Mouse (Mus musculus): Measurements from ENCODE around the gene Agxt. TPM values are rescaled to one million over a fixed set of nuclear protein-coding genes. Genes with fewer than 3 reads are reported as not detected.
A peak's percentile ranks its signal among the peaks of the same experiment; 100 is the strongest.

Gene Agxt
- polyA plus RNA-seq, 1 experiment from 2014 or later, result 0.59 TPM

GRCm38 (mm10) chr1:93158916-93159315 lies 23.9 kb downstream of the Agxt start:
- ATAC-seq, result no peak
- no peak overlapping the region for H3K9ac ChIP-seq
- no peak overlapping the region; the same call in 1 of the 2 replicates for H3K4me3 ChIP-seq (replicated peaks)
- H3K27ac ChIP-seq, result no peak overlapping the region
- no peaks in the 10 kb centered on the region for H3K36me3 ChIP-seq
- H3K4me2 ChIP-seq (replicated peaks), result peak overlapping the region; percentile 55
- no peaks in the 10 kb centered on the region for H3K9me3 ChIP-seq
- peaks cover 18% of the 10 kb centered on the region; the same call in 1 of the 2 replicates for H3K4me1 ChIP-seq (replicated peaks)
- 72% methylated on average over 8 of the region's 8 CpGs for WGBS
- no peaks in the 10 kb centered on the region for H3K27me3 ChIP-seq (replicated peaks)

GRCm38 (mm10) chr1:93159566-93160500 lies 24.8 kb downstream of the Agxt start:
- peak; percentile 55 for ATAC-seq
- Histone ChIP-seq H3K4me2 (replicated peaks) (peak overlapping the region; percentile 55), H3K9ac (peak overlapping the region; percentile 21; the same call in 1 of the 2 replicates)

GRCm38 (mm10) chr1:93160501-93161133 lies 25.6 kb downstream of the Agxt start, which contains the start of gene 2310007B03Rik:
Gene 2310007B03Rik, minus strand, starts transcription at chr1:93160948.
- peak within 1 kb of the TSS; percentile 55 for H3K4me2 ChIP-seq (replicated peaks)
- ATAC-seq, result peak; percentile 89
- H3K27ac ChIP-seq, result peak within 1 kb of the TSS; percentile 44
- H3K9ac ChIP-seq, result peak within 1 kb of the TSS; percentile 21; the same call in 1 of the 2 replicates
- H3K9me3 ChIP-seq, result no peaks in the 10 kb centered on the region
- H3K27me3 ChIP-seq (replicated peaks), result no peaks in the 10 kb centered on the region
- H3K4me3 ChIP-seq (replicated peaks), result peak within 1 kb of the TSS; percentile 9
- H3K36me3 ChIP-seq, result no peaks in the 10 kb centered on the region
- 41% methylated on average over 8 of the region's 8 CpGs for WGBS
- H3K4me1 ChIP-seq (replicated peaks), result peaks cover 18% of the 10 kb centered on the region; the same call in 1 of the 2 replicates

More at GRCm38 (mm10) chr1:93159566-93160500, 24.8 kb downstream of the Agxt start:
- Histone ChIP-seq H3K9me3 (no peaks in the 10 kb centered on the region), H3K27ac (peak overlapping the region; percentile 15), H3K27me3 (replicated peaks) (no peaks in the 10 kb centered on the region), H3K36me3 (no peaks in the 10 kb centered on the region), H3K4me1 (replicated peaks) (peaks cover 18% of the 10 kb centered on the region; the same call in 1 of the 2 replicates), H3K4me3 (replicated peaks) (peak overlapping the region; percentile 9)
- 70% methylated on average over 21 of the region's 21 CpGs for WGBS

GRCm38 (mm10) chr1:93161350-93161749 lies 26.3 kb downstream of the Agxt start:
- 0 out of 2 replicates have a peak overlapping the region, but pooled peaks have one; percentile 44 for H3K27ac ChIP-seq
- H3K4me1 ChIP-seq (replicated peaks), result peaks cover 18% of the 10 kb centered on the region; the same call in 1 of the 2 replicates
- no peaks in the 10 kb centered on the region for H3K9me3 ChIP-seq
- no peaks in the 10 kb centered on the region for H3K27me3 ChIP-seq (replicated peaks)
- peak overlapping the region; percentile 55 for H3K4me2 ChIP-seq (replicated peaks)
- H3K9ac ChIP-seq, result no peak overlapping the region
- no peaks in the 10 kb centered on the region for H3K36me3 ChIP-seq
- 76% methylated on average over 8 of the region's 8 CpGs for WGBS
- 0 out of 2 replicates have a peak, but pooled peaks have one; percentile 7 for ATAC-seq
- H3K4me3 ChIP-seq (replicated peaks), result no peak overlapping the region

GRCm38 (mm10) chr1:93161921-93162320 lies 26.9 kb downstream of the Agxt start:
- 67% methylated on average over 10 of the region's 10 CpGs for WGBS
- peaks cover 18% of the 10 kb centered on the region; the same call in 1 of the 2 replicates for H3K4me1 ChIP-seq (replicated peaks)
- no peak for ATAC-seq
- H3K4me3 ChIP-seq (replicated peaks), result no peak overlapping the region
- no peaks in the 10 kb centered on the region for H3K27me3 ChIP-seq (replicated peaks)
- no peaks in the 10 kb centered on the region for H3K36me3 ChIP-seq
- H3K9ac ChIP-seq, result no peak overlapping the region
- no peaks in the 10 kb centered on the region for H3K9me3 ChIP-seq
- no peak overlapping the region for H3K27ac ChIP-seq
- no peak overlapping the region for H3K4me2 ChIP-seq (replicated peaks)

GRCm38 (mm10) chr1:93162588-93162987 lies 27.5 kb downstream of the Agxt start:
- 85% methylated on average over 7 of the region's 7 CpGs for WGBS
- Histone ChIP-seq H3K4me1 (replicated peaks) (peaks cover 18% of the 10 kb centered on the region; the same call in 1 of the 2 replicates), H3K9me3 (no peaks in the 10 kb centered on the region), H3K9ac (no peak overlapping the region), H3K36me3 (no peaks in the 10 kb centered on the region), H3K27me3 (replicated peaks) (no peaks in the 10 kb centered on the region), H3K4me3 (replicated peaks) (no peak overlapping the region), H3K27ac (no peak overlapping the region), H3K4me2 (replicated peaks) (no peak overlapping the region)
- ATAC-seq, result no peak

- Histone ChIP-seq H3K27me3 (replicated peaks) (no peaks in the 10 kb centered on the region), H3K4me1 (replicated peaks) (0 out of 2 replicates have a peak, but pooled peaks cover 8% of the 10 kb centered on the region), H3K4me3 (replicated peaks) (no peak overlapping the region), H3K9ac (no peak overlapping the region), H3K9me3 (no peaks in the 10 kb centered on the region), H3K4me2 (replicated peaks) (no peak overlapping the region), H3K27ac (no peak overlapping the region), H3K36me3 (no peaks in the 10 kb centered on the region)
- WGBS, result 73% methylated on average over 9 of the region's 9 CpGs
- ATAC-seq, result no peak
Measured at GRCm38 (mm10) chr1:93165447-93165846, 30.4 kb downstream of the Agxt start.

- no peaks in the 10 kb centered on the region for H3K27me3 ChIP-seq (replicated peaks)
- no peak overlapping the region for H3K27ac ChIP-seq
- H3K4me3 ChIP-seq (replicated peaks), result no peak overlapping the region
- H3K36me3 ChIP-seq, result no peaks in the 10 kb centered on the region
- H3K4me1 ChIP-seq (replicated peaks), result no peaks in the 10 kb centered on the region
- H3K9ac ChIP-seq, result no peak overlapping the region
- no peak overlapping the region for H3K4me2 ChIP-seq (replicated peaks)
- H3K9me3 ChIP-seq, result no peaks in the 10 kb centered on the region
- whole genome bisulfite sequencing, result 80% methylated on average over 11 of the region's 11 CpGs
- ATAC-seq, result no peak
Measured at GRCm38 (mm10) chr1:93166346-93167079, 31.5 kb downstream of the Agxt start.

GRCm38 (mm10) chr1:93168295-93168775 lies 33.3 kb downstream of the Agxt start, which contains the start of gene Crocc2:
Gene Crocc2, plus strand, starts transcription at chr1:93168725.
- no peak within 1 kb of the TSS for H3K9ac ChIP-seq
- no peaks in the 10 kb centered on the region for H3K4me1 ChIP-seq (replicated peaks)
- H3K27ac ChIP-seq, result no peak within 1 kb of the TSS
- ATAC-seq, result no peak
- H3K36me3 ChIP-seq, result no peaks in the 10 kb centered on the region
- H3K4me2 ChIP-seq (replicated peaks), result no peak within 1 kb of the TSS
- no peaks in the 10 kb centered on the region for H3K9me3 ChIP-seq
- WGBS, result 36% methylated on average over 10 of the region's 10 CpGs
- no peaks in the 10 kb centered on the region for H3K27me3 ChIP-seq (replicated peaks)
- no peak within 1 kb of the TSS for H3K4me3 ChIP-seq (replicated peaks)

- no peaks in the 10 kb centered on the region for H3K9me3 ChIP-seq
- H3K4me1 ChIP-seq (replicated peaks), result peaks cover 18% of the 10 kb centered on the region
- H3K27ac ChIP-seq, result no peak overlapping the region
- 75% methylated on average over 4 of the region's 4 CpGs for WGBS
- H3K9ac ChIP-seq, result no peak overlapping the region
- no peak overlapping the region for H3K4me3 ChIP-seq (replicated peaks)
- no peaks in the 10 kb centered on the region for H3K36me3 ChIP-seq
- H3K27me3 ChIP-seq (replicated peaks), result peaks cover 8% of the 10 kb centered on the region; the same call in 1 of the 2 replicates
- ATAC-seq, result no peak
- no peak overlapping the region for H3K4me2 ChIP-seq (replicated peaks)
Measured at GRCm38 (mm10) chr1:93173665-93174064, 38.6 kb downstream of the Agxt start.

- no peak overlapping the region for H3K4me2 ChIP-seq (replicated peaks)
- no peak overlapping the region for H3K27ac ChIP-seq
- peaks cover 8% of the 10 kb centered on the region; the same call in 1 of the 2 replicates for H3K27me3 ChIP-seq (replicated peaks)
- under 1% methylated on average over 4 of the region's 4 CpGs for WGBS
- H3K4me3 ChIP-seq (replicated peaks), result no peak overlapping the region
- ATAC-seq, result peak; percentile 69
- H3K36me3 ChIP-seq, result no peaks in the 10 kb centered on the region
- H3K4me1 ChIP-seq (replicated peaks), result peaks cover 18% of the 10 kb centered on the region
- H3K9ac ChIP-seq, result no peak overlapping the region
- no peaks in the 10 kb centered on the region for H3K9me3 ChIP-seq
Measured at GRCm38 (mm10) chr1:93174399-93174798, 39.4 kb downstream of the Agxt start.
